Mouse (Mus musculus) urinary bladder, adult 2 months (tissue): Measurements from ENCODE around the gene Fam174b. TPM values are rescaled to one million over a fixed set of nuclear protein-coding genes. Genes with fewer than 3 reads are reported as not detected.
A peak's percentile ranks its signal among the peaks of the same experiment; 100 is the strongest.

Source experiments
- DNase-seq: peaks from one replicate; pipeline ENCODE4 v3.0.0; 2022; ENCODE audit warnings: low spot score
- polyA plus RNA-seq: library from polyadenylated mRNA; depleted of rRNA; stranded (reverse); fragments of >200 nt; gene quantifications from 2 replicates; pipeline ENCODE4 v1.2.3, GENCODE M21; 2012

The Fam174b gene
- polyA plus RNA-seq, 1 experiment = 52.9 TPM

DNA sequence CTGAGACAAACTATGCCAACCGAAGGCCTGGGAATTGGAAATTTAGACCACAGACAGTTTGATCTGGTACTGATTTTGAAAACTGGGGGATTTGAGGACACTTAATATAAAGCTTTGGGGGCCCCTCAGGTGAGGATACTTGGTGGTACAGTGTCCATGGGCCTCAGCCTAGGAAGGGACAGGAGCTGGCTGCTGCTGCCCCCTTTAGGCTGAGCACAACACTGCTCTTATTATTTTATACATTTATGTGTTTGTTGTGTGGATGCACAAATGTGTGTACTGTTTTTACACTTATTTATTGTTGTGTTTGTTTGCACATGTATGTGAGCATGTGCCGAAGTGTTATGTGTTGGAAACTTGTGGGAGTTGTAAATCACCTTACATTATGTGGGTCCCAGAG, 9.2 kb downstream of the Fam174b start:
- no peak for DNase-seq

DNA sequence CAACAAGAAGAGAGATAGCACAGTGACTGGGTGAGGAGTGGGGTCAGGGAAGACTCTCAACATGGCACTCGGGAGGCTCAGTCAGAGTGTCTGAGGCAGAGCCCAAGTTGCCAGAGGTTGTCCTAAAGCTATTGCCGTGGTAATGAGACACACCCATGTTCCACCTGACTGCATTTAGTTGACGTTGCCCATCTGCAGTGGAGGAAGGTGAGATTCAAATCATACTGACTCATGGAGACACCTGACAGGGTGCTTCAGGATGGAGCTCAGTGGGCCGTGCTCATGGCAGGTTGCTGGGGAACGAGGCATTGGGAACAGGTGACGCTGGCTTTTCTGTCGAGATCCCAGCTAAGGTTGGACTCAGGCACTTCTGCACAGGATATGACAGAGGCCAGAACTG, 9.9 kb downstream of the Fam174b start:
- no peak for DNase-seq

DNA sequence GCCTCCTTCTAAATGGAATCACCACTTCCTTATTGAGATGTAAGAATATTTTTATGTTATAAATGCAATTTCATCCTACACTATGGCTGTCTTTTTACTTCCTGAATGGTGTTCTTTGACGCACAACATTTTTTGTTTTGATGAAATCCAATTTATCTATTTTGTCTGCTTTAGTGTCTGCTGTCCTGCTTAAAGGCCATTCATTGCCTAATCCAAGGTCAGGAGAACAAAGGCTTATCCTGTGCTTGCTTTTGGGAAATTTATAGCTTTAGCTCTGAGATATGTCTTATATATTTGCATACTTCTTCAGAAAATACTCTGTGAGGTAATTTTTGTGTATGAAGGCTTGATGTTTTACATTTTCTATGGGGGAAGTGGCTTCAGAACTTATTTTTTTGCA, 13.5 kb downstream of the Fam174b start:
- DNase-seq = no peak

DNA sequence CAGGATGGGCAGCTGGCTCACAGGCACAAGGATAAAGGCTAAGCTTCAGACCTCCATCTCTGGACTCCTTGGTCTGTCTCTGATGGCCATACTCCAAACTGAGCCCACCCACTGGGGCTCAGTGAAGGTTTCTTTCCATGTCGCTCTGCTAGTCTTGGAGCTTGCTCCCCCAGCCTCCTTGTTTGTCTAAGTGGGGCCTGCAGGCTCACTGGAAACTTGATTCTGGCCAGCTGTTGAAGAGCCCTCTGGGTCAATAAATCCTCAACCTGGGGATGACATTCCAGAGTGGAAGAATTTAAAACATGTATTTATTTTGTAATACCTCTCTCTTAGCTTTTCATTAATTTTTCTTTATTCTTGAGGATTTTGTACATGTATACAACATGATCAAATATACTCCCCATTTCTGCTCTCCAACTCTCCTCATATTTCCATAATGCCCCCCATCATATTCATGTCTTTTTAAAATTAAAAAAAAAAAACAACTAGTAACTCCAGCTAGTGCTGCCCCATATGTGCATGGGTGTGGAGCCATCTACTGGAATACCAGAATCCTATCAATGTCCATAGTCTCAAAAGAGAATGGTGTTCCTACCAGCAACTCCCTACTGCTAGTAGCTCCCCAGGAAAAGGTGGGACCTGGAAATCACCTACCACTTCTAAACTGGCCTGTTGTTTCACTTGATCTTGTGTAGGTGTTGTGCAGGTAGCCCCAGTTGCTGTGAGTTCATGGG, 15.4 kb downstream of the Fam174b start:
- DNase-seq = no peak

DNA sequence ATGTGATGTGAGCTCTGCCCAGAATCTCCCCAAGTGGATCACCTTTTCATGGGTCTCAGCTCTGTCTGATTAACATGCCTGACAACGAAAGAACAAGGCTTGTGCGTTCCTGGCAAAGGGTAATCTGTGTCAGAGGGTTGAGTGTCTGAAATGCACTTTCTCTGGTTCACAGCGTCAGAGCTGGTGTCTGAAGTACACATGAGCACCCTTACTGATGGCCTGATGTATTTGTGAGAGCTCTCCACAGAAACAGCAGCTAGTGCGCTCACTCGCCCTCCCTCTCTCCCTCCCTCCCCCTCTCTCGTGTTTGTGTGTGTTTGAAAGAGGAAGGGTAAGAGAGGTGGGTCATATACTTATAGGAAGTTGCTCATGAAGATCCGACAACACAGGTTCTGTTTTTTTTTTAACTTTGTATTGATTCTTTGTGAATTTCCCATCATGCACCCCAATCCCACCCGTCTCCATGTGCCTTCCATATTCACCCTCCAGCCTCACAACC, 21.6 kb downstream of the Fam174b start:
- DNase-seq = no peak

DNA sequence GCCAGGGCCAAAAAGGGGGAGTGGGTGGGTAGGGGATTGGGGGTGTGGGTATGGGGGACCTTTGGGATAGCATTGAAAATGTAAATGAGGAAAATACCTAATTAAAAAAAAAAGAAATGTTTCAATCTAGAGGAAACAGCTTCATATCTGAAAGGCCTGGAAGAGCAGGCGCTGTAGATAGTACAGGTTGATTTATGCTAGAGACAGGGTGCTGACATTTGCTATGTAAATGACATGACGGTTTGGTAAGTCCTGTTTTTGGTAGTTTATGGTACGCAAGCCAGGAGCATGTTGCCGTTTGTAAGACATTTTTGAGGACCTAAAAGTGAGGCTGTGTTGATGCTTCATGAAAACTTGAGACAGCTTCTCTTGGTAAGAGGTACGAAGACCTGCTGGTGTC, 24.6 kb downstream of the Fam174b start:
- no peak for DNase-seq

DNA sequence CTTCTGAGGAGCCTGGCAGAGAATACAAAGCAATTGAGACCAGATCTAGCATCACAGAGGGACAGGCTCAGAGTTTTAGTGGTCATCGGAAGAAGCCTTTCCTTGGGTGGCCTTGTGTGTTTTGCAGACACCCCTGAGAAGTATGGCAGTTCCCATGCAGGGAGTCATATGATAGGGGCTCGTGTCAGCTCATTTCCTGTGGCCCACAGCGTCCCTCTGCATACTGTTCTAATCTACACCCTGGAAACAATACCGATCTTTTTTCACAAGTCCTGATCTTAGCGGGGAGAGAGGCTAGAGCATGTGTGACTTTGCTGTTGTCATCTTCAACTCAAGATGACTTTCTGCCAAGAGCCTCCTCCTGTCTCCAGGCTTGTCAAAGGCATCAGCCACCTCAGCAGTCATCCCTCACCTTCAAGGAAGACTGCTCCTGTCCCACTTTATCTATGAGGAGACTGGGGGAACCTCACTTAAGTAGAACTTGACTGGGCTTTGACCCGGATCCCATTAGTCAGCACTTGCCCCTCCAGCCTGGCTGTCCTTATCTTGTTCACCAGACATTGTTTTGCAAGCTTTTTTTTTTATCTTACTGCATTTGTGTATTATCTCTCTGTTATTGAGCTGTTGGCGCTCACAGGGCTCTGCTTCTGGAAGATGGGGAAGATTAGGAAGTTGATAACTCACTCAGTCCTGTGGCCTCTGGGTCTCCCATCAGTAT, 25.2 kb downstream of the Fam174b start:
- DNase-seq = no peak

DNA sequence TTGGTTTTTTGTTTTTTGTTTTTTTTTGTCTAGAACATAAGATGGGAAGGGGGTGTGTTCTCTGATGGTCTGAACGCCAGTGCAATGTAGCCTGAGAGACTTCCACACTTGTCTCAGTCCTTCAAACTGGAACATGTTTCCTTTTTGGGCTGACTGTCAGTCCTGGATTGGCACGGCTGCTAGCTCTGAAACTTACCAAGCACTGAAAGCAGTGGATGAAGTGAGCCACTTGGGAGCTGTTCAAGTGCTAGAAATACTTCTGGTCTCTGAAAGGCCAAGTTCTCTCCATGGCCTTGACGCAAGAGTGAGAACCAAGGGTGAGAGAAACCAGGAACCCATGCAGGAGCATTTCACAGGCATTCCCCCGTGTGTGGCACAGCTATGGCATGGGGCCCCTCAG, 29.1 kb downstream of the Fam174b start:
- no peak for DNase-seq

DNA sequence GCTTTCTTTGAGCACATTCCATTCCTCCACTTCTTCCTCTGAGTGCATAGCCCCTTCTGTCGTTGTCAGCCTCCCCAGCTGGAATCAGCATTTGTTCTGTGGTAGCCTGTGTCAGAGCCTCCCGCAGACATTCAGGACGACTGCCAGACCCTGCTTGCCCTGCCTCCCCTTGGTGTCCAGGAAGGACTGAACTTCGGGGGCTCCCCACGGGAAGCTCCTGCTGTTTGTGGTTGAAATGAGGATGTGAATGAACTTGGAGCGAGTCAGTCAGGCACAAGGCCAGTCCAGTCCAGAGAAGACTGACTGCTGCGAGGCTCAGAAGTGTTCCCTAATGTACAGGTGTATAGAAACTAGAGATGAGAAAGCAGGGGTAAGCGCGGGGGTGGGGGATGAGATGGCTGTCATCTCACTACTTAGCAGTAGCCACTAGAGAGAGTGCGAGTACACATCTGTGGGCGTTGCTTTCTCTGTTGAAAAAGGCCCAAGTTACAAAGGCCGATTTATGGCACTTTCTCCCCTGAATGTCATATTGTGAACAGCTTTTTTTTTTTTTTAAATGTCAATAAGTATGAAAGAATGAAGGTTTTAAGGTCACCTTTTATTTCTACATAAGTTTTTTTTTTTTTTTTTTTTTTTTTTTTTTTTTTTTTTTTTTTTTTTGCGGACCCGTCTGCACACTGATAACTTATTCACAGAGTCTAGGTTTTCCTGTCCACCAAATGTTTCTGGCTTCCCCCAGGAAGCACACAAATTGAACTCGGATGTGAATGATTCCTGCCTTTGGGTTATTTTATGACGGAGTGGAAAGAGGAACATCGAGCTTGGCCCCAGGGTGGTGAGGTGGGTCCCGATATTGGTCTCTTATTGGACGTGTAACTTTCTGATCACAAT, 31.5 kb downstream of the Fam174b start:
- DNase-seq = no peak

DNA sequence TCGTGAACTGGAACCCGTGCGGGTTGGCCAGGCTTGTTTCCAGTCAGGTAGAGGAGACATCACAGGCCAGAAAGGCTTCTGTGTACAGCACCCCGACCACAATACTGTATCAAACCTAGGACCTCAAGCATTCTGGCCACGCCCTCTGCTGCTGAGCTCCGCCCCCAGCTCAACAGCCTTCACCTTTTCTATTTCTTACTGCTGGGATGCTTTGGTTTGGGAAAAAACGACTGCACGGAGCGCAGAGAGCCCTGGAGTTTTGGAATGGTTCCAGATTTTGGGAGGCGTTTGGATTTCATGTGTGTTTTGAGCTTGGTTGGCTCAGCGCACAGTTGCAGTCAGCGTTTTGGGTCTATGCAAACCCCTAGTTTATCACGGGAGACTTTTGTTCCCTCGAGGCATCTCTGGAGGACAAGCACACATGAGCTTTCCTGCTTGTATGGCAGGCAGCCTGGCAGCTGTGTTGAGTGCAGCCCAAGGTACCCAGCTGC, 32.2 kb downstream of the Fam174b start:
- DNase-seq = no peak

DNA sequence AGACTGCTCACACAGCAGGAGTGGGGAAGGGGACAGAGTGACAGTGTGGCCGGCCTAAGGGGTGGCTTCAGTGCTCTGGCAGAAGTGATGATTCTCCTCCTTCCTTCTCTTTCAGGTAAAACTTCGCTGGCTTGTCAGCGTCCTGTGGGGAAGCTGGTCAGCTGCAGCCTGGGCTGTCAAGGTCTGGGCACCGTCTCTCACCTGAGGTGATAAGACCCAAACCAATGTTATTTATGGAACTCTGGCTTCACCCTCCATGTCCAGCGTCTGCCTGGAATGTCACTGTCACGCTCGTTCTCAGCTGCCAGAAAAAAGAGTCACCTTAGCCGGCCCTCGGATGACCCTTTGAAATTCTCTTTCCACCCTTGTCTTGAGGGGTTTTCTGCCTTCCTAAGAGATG, 34.7 kb downstream of the Fam174b start:
- DNase-seq = no peak

DNA sequence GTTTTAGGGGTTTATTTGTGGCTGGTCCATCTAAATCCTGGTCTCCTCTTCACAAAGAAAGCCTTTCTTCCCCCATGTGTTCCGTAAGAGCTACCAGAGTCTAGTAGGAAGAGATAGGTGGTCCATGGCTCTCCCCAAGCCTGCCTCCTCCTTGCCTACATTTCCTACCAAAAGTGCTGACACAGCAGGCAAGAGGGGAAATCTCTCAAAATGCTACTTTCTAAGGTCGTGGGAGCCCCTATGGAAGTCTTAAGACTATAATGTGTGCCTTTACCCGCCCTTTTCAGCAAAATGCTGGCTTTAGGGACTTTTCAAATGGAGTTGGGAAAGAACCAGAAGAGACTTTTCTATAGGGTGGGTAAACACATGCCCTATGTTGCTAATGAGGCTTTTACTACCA, 37.7 kb downstream of the Fam174b start:
- no peak for DNase-seq

DNA sequence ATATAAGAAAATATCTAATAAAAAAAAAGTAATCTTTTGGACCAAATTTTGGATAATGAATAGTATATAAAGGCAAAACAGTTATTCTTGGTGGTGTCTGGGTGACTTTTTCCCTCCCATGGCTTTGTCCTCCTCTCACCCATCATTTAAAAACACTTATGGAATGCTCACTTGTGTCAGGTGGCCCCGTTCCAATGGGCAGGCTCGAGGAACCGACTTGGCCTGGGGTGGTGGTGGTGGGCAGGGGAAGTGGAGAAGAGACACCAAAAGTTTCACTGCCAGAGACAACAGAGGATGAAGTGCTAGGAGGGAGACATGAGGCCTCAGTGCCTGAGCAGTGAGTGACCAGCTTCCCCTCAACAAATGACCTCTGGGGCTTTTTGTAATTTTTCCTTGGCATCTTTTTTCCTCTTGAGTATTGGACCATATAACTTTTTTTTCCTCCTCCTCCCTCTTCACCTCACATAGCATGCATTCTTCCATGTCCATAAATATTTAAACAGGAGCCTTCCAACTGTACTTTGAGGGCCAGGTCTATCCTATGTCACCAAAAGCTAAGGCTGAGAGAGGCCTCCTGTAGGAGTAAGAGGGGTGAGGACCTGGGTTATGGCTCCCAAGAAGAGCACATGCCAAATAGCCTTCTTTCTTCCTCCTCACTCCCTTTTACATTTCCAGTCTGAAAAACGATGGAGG, 44.8 kb downstream of the Fam174b start:
- DNase-seq = no peak

DNA sequence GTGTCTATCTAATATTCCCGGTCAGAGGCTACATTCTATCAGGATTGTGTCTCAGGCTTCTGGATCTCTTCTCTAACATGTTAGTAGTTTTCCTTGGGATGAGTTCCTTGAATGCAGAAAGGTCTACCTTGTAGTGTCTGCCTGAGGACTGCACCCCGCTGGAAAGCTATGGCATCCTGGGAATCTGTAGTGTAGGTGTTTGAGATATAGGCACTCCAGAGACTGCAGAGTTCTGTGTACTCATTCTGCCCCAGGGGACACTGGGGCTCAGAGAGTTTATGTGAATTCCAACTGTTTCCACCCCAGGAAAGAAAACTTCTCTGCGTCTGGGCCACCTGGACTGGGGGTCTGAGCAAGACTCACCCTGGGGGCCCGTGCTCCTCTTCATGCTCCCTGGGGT, 45.7 kb downstream of the Fam174b start:
- DNase-seq = no peak

DNA sequence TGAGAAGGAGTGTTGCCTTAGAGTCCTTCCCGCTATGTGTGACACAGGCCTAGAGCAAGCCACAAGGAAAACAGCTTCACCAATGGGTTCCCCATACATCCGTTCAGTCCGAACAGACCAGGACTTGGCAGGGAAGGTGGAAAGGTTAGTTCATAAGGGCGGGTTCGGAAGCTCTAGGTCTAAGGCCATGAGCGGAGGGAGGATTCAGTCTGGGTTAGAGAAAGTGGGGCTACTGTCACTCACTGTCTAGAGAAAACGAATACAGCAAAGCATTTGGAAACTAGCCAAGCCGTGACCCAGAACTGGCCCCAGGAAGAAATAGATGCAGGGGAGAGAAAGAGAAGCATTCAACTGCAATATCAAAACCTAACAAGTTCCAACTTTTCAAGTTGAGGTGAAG, 47.4 kb downstream of the Fam174b start:
- DNase-seq = no peak

DNA sequence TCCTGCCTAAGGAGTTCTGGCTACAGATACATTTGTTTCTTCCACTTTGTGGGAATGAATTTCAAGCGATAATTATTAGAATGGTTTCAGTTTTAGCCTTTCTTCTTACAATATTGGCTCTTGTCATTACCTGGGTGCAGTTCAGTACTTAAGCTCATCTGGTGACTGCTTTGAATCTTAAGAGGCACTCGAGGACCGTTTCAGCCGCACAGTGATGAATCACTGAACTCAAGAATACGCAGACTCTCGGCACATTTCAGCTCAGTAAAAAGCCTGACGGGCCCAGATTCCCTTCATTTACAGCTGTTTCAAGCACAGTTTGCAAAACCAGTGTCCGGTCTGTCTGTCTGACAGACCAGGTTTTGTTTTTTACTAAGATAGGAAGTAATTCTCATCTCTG, 51.0 kb downstream of the Fam174b start:
- DNase-seq = no peak

DNA sequence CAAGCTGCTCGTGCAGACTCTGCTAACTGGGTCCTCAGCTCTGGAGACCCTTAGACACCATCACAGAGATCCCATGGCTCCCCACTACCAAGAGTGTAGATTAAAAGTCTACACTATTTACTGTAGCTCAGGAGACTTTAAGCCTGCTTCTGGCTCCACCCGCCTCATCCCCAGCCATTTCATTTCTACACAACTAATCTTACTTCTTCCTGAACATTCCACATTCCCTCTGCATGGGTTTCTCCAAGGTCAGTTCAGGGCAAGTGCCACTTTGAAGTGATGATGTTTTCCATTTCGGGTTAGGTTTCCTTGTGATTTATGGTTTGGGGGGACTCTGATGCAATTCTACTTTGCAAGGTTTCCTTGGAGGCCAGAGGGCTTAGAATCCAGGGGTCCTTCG, 52.1 kb downstream of the Fam174b start:
- no peak for DNase-seq

DNA sequence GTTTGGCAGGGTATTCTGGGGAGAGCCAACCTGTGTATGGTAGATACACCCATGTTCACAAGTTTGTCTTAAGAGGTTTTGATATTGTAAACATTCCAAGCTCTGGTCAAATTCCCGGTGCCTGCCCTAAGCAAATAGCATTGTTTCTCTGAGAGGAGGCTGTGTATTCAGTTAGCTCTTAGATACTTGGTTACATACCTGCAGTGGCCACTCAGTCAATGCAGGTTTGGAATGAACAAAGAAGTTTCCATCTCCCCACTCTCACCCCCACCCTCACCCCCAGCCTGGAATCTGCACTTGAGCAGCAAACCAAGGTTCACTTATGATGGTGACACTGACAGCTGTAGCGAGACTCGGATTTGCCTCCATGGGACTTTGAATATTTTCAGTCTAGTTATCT, 52.5 kb downstream of the Fam174b start:
- DNase-seq = no peak

DNA sequence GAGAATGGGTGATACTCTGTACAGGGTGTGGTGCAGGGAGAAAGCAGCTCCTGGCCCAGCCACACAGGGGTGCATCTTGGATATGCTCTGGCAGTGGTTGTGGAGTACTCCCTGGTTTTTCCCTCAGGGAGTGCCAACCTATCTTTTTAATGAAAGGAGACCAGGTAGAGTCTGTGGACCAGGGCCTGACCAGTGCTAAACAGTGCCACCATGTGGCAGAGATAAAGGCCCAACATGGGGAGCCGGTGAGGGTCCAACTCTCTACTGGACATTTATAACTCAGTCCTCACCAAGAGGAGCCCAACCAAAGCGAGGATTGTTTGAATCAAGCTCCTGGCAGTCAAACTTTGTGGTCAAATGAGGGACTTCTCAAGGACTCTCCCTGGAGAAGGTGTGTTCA, 69.2 kb downstream of the Fam174b start:
- peak; percentile 23 for DNase-seq

DNA sequence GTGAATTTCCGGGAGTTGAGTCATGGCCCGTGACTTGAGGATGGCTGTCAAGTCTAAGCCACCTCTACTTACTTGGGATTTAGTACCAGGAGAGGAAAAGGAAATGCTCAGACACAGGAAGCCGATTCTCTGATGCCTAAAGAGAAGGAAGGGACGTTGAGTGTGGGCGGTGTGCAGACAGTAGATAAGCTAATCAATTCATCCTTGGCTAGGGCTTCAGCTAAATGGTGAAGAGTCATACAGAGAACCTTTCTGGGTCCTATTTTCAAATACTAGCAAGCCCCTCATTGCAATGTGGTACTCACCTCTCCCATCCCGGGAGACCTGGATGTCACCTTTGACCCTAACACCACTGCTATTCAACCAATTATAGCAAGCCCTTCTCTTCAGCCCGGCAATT, 71.3 kb downstream of the Fam174b start:
- DNase-seq = no peak

DNA sequence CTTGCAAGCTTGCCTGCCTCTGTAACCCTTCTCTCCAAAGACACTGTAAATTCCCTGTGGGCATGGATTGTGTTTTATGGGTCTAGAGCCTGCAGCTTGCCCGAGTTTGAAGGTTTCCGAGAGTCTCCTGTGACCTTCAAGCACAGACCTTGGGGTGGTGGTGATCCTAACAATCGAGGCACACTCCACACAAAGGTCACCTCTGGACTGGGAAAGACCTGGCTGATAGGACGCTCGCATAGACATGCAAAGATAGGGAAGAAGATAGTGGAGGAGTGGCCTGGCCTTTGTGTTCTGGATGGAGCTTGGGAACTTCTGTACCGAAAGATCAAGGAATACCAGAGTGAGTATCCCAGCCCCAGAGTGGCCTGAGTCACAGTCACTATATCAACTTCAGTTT, 72.1 kb downstream of the Fam174b start:
- no peak for DNase-seq

DNA sequence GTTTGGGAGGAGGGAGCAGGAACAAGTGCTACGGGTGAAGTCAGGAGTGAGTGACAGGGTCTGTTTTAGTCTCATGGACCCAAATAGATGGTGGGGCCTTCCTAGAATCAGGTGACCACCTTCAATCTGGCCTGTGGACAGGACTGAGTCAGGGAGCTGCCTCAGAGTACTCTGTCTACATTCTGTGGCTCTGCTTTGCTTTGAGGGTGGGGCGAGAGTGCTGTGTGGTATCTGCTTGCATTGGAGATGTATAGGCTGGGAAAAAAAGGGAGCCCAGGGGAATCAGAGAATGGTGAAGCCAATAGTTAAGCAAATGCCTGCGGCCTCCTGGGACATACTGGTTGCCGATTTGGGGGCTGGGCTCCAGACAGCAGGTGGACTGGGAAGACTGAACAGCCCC, 73.8 kb downstream of the Fam174b start:
- DNase-seq = no peak
